Mouse (Mus musculus) lung, adult 2 months (tissue): ENCODE measurements around the gene Psmc1.

Experiments used
- CTCF ChIP-seq: fragments of 200-500 bp; IDR thresholded peaks from 2 replicates; pipeline ENCODE4 v1.5.1; 2011; ENCODE audit warnings: mild to moderate bottlenecking, low read length, control low read depth; ENCODE audit not compliant: insufficient read depth
- POLR2A ChIP-seq: fragments of 200-500 bp; IDR thresholded peaks from 2 replicates; pipeline ENCODE4 v1.6.1; 2011; ENCODE audit warnings: low read depth, mild to moderate bottlenecking, control low read depth, low read length, borderline replicate concordance; ENCODE audit errors: extremely low read depth

GRCm38 (mm10) chr12:100061826-100062225, 48.1 kb upstream of the Psmc1 start:
- TF ChIP-seq CTCF (no peak), POLR2A (no peak)
